Mouse (Mus musculus) limb, embryonic 12.5 days (tissue): Measurements from ENCODE around the gene Zcwpw1. TPM values are rescaled to one million over a fixed set of nuclear protein-coding genes. Genes with fewer than 3 reads are reported as not detected.
"Not testable (repeated sequence)": the region's sequence is repeated elsewhere in the genome, so short reads cannot be mapped to it uniquely, and the experiment has no call there.

ENCODE experiments used
- ATAC-seq: fragments of 200-750 bp; cut with Nextera tagmentation; 2 replicates; pipeline ENCODE4 v1.8.0; 2017; ENCODE audit warnings: low read depth, moderate TSS enrichment; ENCODE audit not compliant: insufficient number of reproducible peaks, insufficient read depth, low FRiP score, low TSS enrichment
- H3K27ac ChIP-seq: fragments of 300-500 bp; sonication (generic); 2 replicates; pipeline ENCODE4 v1.5.1; 2016; ENCODE audit warnings: mild to moderate bottlenecking, moderate library complexity
- H3K27me3 ChIP-seq: fragments of 300-500 bp; sonication (generic); 2 replicates; pipeline ENCODE4 v1.6.1; 2016; ENCODE audit warnings: mild to moderate bottlenecking, moderate library complexity
- H3K36me3 ChIP-seq: fragments of 300-500 bp; sonication (generic); 2 replicates; pipeline ENCODE4 v1.6.1; 2016; ENCODE audit warnings: mild to moderate bottlenecking, moderate library complexity
- H3K4me1 ChIP-seq: fragments of 300-500 bp; sonication (generic); replicated peaks from 2 replicates; pipeline ENCODE4 v1.6.1; 2016
- H3K4me2 ChIP-seq: fragments of 300-500 bp; sonication (generic); 2 replicates; pipeline ENCODE4 v1.6.1; 2016; ENCODE audit warnings: mild to moderate bottlenecking, moderate library complexity
- H3K4me3 ChIP-seq: fragments of 300-500 bp; sonication (generic); replicated peaks from 2 replicates; pipeline ENCODE4 v1.5.1; 2016; ENCODE audit warnings: mild to moderate bottlenecking
- H3K9ac ChIP-seq: fragments of 300-500 bp; sonication (generic); replicated peaks from 2 replicates; pipeline ENCODE4 v1.6.1; 2016; ENCODE audit warnings: mild to moderate bottlenecking, moderate library complexity
- H3K9me3 ChIP-seq: fragments of 300-500 bp; sonication (generic); 2 replicates; pipeline ENCODE4 v1.6.1; 2016; ENCODE audit warnings: mild to moderate bottlenecking, moderate library complexity
- WGBS: fragments of 180-500 bp; shearing (Covaris S2); methylation state at CpG from one replicate; pipeline ENCODE4 v1.1.7; 2016; 5-methylcytosine and 5-hydroxymethylcytosine counted together
- polyA plus RNA-seq: library from polyadenylated mRNA; unstranded; fragments of >200 nt; fragmentation: Nextera tagmentation; extraction: Ambion mirVana; gene quantifications from 2 replicates; pipeline ENCODE4 v1.2.1, GENCODE M21; 2016

Gene Zcwpw1
- polyA plus RNA-seq, 1 experiment from 2014 or later = 29.9 TPM

GRCm38 (mm10) chr5:137823455-137824045 lies 36.0 kb downstream of the Zcwpw1 start:
- H3K4me3 ChIP-seq = no peak overlapping the region
- H3K36me3 ChIP-seq = no peaks in the 10 kb centered on the region
- ATAC-seq = no peak
- no peak overlapping the region for H3K9ac ChIP-seq
- no peaks in the 10 kb centered on the region for H3K27me3 ChIP-seq
- H3K4me1 ChIP-seq = no peaks in the 10 kb centered on the region
- no peaks in the 10 kb centered on the region for H3K9me3 ChIP-seq
- 87% methylated on average over 6 of the region's 6 CpGs for WGBS
- H3K27ac ChIP-seq = no peak overlapping the region
- H3K4me2 ChIP-seq = no peak overlapping the region

GRCm38 (mm10) chr5:137825030-137825429 lies 37.4 kb downstream of the Zcwpw1 start:
- Histone ChIP-seq H3K27ac (no peak overlapping the region), H3K4me2 (no peak overlapping the region), H3K36me3 (no peaks in the 10 kb centered on the region), H3K9ac (no peak overlapping the region), H3K4me3 (no peak overlapping the region), H3K4me1 (no peaks in the 10 kb centered on the region), H3K27me3 (no peaks in the 10 kb centered on the region), H3K9me3 (no peaks in the 10 kb centered on the region)
- whole genome bisulfite sequencing = 92% methylated on average over 3 of the region's 3 CpGs
- no peak for ATAC-seq

GRCm38 (mm10) chr5:137825971-137826370 lies 38.4 kb downstream of the Zcwpw1 start:
- ATAC-seq = no peak
- 77% methylated on average over 2 of the region's 2 CpGs for WGBS

GRCm38 (mm10) chr5:137826421-137826820 lies 38.8 kb downstream of the Zcwpw1 start:
- Histone ChIP-seq H3K4me1 (no peaks in the 10 kb centered on the region), H3K9ac (no peak overlapping the region), H3K36me3 (no peaks in the 10 kb centered on the region), H3K4me3 (no peak overlapping the region), H3K27me3 (no peaks in the 10 kb centered on the region), H3K4me2 (no peak overlapping the region), H3K9me3 (no peaks in the 10 kb centered on the region), H3K27ac (no peak overlapping the region)
- ATAC-seq = no peak
- WGBS = 59% methylated on average over 7 of the region's 7 CpGs

More at GRCm38 (mm10) chr5:137825971-137826370, 38.4 kb downstream of the Zcwpw1 start:
- H3K4me3 ChIP-seq = no peak overlapping the region
- H3K27me3 ChIP-seq = no peaks in the 10 kb centered on the region
- H3K4me2 ChIP-seq = no peak overlapping the region
- no peaks in the 10 kb centered on the region for H3K4me1 ChIP-seq
- H3K36me3 ChIP-seq = no peaks in the 10 kb centered on the region
- H3K9ac ChIP-seq = no peak overlapping the region
- H3K27ac ChIP-seq = no peak overlapping the region
- H3K9me3 ChIP-seq = no peaks in the 10 kb centered on the region

- H3K9me3 ChIP-seq = no peaks in the 10 kb centered on the region
- no peak overlapping the region for H3K9ac ChIP-seq
- H3K36me3 ChIP-seq = no peaks in the 10 kb centered on the region
- no peaks in the 10 kb centered on the region for H3K4me1 ChIP-seq
- WGBS = 82% methylated on average over 6 of the region's 6 CpGs
- no peak overlapping the region for H3K27ac ChIP-seq
- no peak for ATAC-seq
- no peak overlapping the region for H3K4me3 ChIP-seq
- no peaks in the 10 kb centered on the region for H3K27me3 ChIP-seq
- H3K4me2 ChIP-seq = no peak overlapping the region
Measured at GRCm38 (mm10) chr5:137828694-137829093, 41.1 kb downstream of the Zcwpw1 start.

- 81% methylated on average over 7 of the region's 7 CpGs for WGBS
- ATAC-seq = no peak
- H3K4me3 ChIP-seq = no peak overlapping the region
- H3K27ac ChIP-seq = no peak overlapping the region
- H3K4me1 ChIP-seq = no peaks in the 10 kb centered on the region
- no peaks in the 10 kb centered on the region for H3K27me3 ChIP-seq
- H3K4me2 ChIP-seq = no peak overlapping the region
- no peaks in the 10 kb centered on the region for H3K9me3 ChIP-seq
- H3K9ac ChIP-seq = no peak overlapping the region
- no peaks in the 10 kb centered on the region for H3K36me3 ChIP-seq
Measured at GRCm38 (mm10) chr5:137830238-137830637, 42.6 kb downstream of the Zcwpw1 start.

GRCm38 (mm10) chr5:137831106-137831505 lies 43.5 kb downstream of the Zcwpw1 start:
- Histone ChIP-seq H3K4me1 (no peaks in the 10 kb centered on the region), H3K9me3 (no peaks in the 10 kb centered on the region), H3K27me3 (no peaks in the 10 kb centered on the region), H3K36me3 (no peaks in the 10 kb centered on the region), H3K4me2 (no peak overlapping the region), H3K4me3 (no peak overlapping the region), H3K9ac (no peak overlapping the region), H3K27ac (no peak overlapping the region)
- no peak for ATAC-seq
- 81% methylated on average over 4 of the region's 4 CpGs for WGBS

GRCm38 (mm10) chr5:137831506-137831905 lies 43.9 kb downstream of the Zcwpw1 start:
- no peaks in the 10 kb centered on the region for H3K27me3 ChIP-seq
- H3K36me3 ChIP-seq = no peaks in the 10 kb centered on the region
- no peak for ATAC-seq
- no peaks in the 10 kb centered on the region for H3K4me1 ChIP-seq
- H3K9ac ChIP-seq = no peak overlapping the region
- no peak overlapping the region for H3K27ac ChIP-seq
- H3K9me3 ChIP-seq = no peaks in the 10 kb centered on the region
- WGBS = 77% methylated on average over 6 of the region's 6 CpGs
- H3K4me2 ChIP-seq = no peak overlapping the region
- no peak overlapping the region for H3K4me3 ChIP-seq

- H3K27ac ChIP-seq = no peak overlapping the region
- no peaks in the 10 kb centered on the region for H3K27me3 ChIP-seq
- ATAC-seq = no peak
- H3K9me3 ChIP-seq = no peaks in the 10 kb centered on the region
- no peak overlapping the region for H3K4me2 ChIP-seq
- H3K36me3 ChIP-seq = no peaks in the 10 kb centered on the region
- H3K4me1 ChIP-seq = no peaks in the 10 kb centered on the region
- H3K9ac ChIP-seq = no peak overlapping the region
- H3K4me3 ChIP-seq = no peak overlapping the region
- 51% methylated on average over 4 of the region's 4 CpGs for WGBS
Measured at GRCm38 (mm10) chr5:137833500-137833899, 45.9 kb downstream of the Zcwpw1 start.

- H3K4me1 ChIP-seq, H3K27me3 ChIP-seq, H3K27ac ChIP-seq, H3K9ac ChIP-seq, H3K4me2 ChIP-seq, H3K4me3 ChIP-seq, H3K36me3 ChIP-seq, H3K9me3 ChIP-seq, ATAC-seq: not testable (repeated sequence)
- 56% methylated on average over 2 of the region's 2 CpGs for WGBS
Measured at GRCm38 (mm10) chr5:137835966-137836520, 48.4 kb downstream of the Zcwpw1 start, which contains the start of gene Pilra. Gene Pilra, minus strand, starts transcription at chr5:137836281.

- Histone ChIP-seq H3K4me1 (no peaks in the 10 kb centered on the region), H3K9ac (no peak overlapping the region), H3K4me3 (no peak overlapping the region), H3K36me3 (no peaks in the 10 kb centered on the region), H3K27me3 (no peaks in the 10 kb centered on the region), H3K4me2 (no peak overlapping the region), H3K9me3 (no peaks in the 10 kb centered on the region), H3K27ac (no peak overlapping the region)
- no peak for ATAC-seq
Measured at GRCm38 (mm10) chr5:137836611-137837010, 49.0 kb downstream of the Zcwpw1 start.

GRCm38 (mm10) chr5:137837110-137837509 lies 49.5 kb downstream of the Zcwpw1 start:
- H3K36me3 ChIP-seq, H3K9ac ChIP-seq, H3K9me3 ChIP-seq, H3K27ac ChIP-seq, H3K4me2 ChIP-seq, H3K4me1 ChIP-seq, H3K4me3 ChIP-seq, H3K27me3 ChIP-seq, ATAC-seq: not testable (repeated sequence)
